Mouse (Mus musculus): ENCODE data around the gene Adgre1. TPM values are rescaled to one million over a fixed set of nuclear protein-coding genes. Genes with fewer than 3 reads are reported as not detected.

Gene Adgre1
- polyA plus RNA-seq (2012; rRNA removed): 3.0 and 3.5 TPM in 2 replicates

DNA sequence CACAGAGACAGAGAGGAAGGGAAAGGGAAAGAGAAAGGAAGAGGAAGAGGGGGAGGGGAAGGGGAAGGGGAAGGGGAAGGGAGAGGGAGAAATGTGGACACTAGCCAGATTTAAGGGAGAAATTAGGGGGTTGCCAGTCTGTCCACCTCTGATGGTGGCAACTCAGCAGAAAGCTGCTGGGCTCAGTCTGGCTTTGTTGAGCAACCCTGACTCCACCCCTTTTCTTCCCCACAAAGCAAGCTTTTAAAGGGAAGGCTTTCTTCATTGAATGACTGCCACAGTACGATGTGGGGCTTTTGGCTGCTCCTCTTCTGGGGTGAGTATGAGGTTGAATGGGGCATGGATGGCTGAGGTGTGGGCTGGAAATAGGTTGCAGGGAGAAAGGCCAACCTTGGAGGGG is at the start of gene Adgre1:
Adgre1 (plus strand) TSS at position 251 of the 400 bp plus-strand sequence.

Other genes with a start within 250 kb of the Adgre1 start
- 0.20 and 0.22 TPM in 2 replicates for gene Cd70, start 208.9 kb upstream of the Adgre1 start, polyA plus RNA-seq (2012; rRNA removed)
- 0.35 TPM in 2 replicates for gene Tnfsf14, start 164.5 kb upstream of the Adgre1 start, polyA plus RNA-seq (2012; rRNA removed)
- 2.6 and 3.3 TPM in 2 replicates for gene C3, start 130.6 kb upstream of the Adgre1 start, polyA plus RNA-seq (2012; rRNA removed)
- gene Gpr108, start 110.2 kb upstream of the Adgre1 start, polyA plus RNA-seq (2012; rRNA removed): 14.1 and 20.4 TPM in 2 replicates
- 28.3 and 33.5 TPM in 2 replicates for gene Trip10, start 109.2 kb upstream of the Adgre1 start, polyA plus RNA-seq (2012; rRNA removed)
- 1.7 and 2.3 TPM in 2 replicates for gene Vav1, start 79.6 kb upstream of the Adgre1 start, polyA plus RNA-seq (2012; rRNA removed)
- not detected in 2 replicates for gene Vmn2r120, start 186.8 kb downstream of the Adgre1 start, polyA plus RNA-seq (2012; rRNA removed)